Mouse (Mus musculus) liver, embryonic 14.5 days (tissue): ENCODE results near the gene Ankrd66. TPM values are rescaled to one million over a fixed set of nuclear protein-coding genes. Genes with fewer than 3 reads are reported as not detected.
"Not testable (repeated sequence)": the region's sequence is repeated elsewhere in the genome, so short reads cannot be mapped to it uniquely, and the experiment has no call there.

Experiments used
- ATAC-seq: fragments of 200-750 bp; cut with Nextera tagmentation; 2 replicates; pipeline ENCODE4 v1.8.0; 2017; ENCODE audit warnings: moderate number of reproducible peaks, mild to moderate bottlenecking, moderate library complexity; ENCODE audit not compliant: insufficient read depth
- DNase-seq, 3 experiments: peaks; one replicate each; pipeline ENCODE4 v3.0.0-alpha.2; 2012 to 2013; ENCODE audit warnings: low read depth in 3 of 3, low spot score in 3 of 3
- H3K27ac ChIP-seq: fragments of 300-500 bp; sonication (generic); 2 replicates; pipeline ENCODE4 v1.5.1; 2014; ENCODE audit warnings: moderate library complexity, mild to moderate bottlenecking, control low read depth, inconsistent platforms
- H3K27me3 ChIP-seq: fragments of 300-500 bp; sonication (generic); 2 replicates; pipeline ENCODE4 v1.6.1; 2014; ENCODE audit warnings: mild to moderate bottlenecking, low read length, moderate library complexity; ENCODE audit not compliant: control insufficient read depth, insufficient read depth
- H3K36me3 ChIP-seq: fragments of 300-500 bp; sonication (generic); replicated peaks from 2 replicates; pipeline ENCODE4 v1.6.1; 2014; ENCODE audit warnings: low read depth; ENCODE audit not compliant: control insufficient read depth, insufficient read depth
- H3K4me1 ChIP-seq, 2 experiments: fragments of 200-500 bp in 1 of 2; fragments of 300-500 bp in 1 of 2; sonication (generic) in 1 of 2; replicated peaks; 2 replicates each; pipeline ENCODE4 v1.6.1; 2012 to 2014; ENCODE audit warnings: antibody characterized with exemption in 1 of 2, inconsistent platforms in 1 of 2, low read length in 1 of 2; ENCODE audit not compliant: control insufficient read depth in 2 of 2, insufficient read depth in 2 of 2
- H3K4me2 ChIP-seq: fragments of 300-500 bp; sonication (generic); 2 replicates; pipeline ENCODE4 v1.6.1; 2014; ENCODE audit warnings: low read depth, mild to moderate bottlenecking, control low read depth, moderate library complexity
- H3K4me3 ChIP-seq, 2 experiments: fragments of 200-500 bp in 1 of 2; fragments of 300-500 bp in 1 of 2; sonication (generic) in 1 of 2; 2 replicates each; pipeline ENCODE4 v1.5.1; 2012 to 2014; ENCODE audit warnings: low read depth in 2 of 2, low read length in 2 of 2, mild to moderate bottlenecking in 2 of 2, control low read depth in 1 of 2, inconsistent platforms in 1 of 2, moderate library complexity in 1 of 2; ENCODE audit not compliant: insufficient read depth in 1 of 2
- H3K9ac ChIP-seq: fragments of 300-500 bp; sonication (generic); replicated peaks from 2 replicates; pipeline ENCODE4 v1.6.1; 2014; ENCODE audit warnings: mild to moderate bottlenecking, control low read depth, moderate library complexity
- H3K9me3 ChIP-seq: fragments of 300-500 bp; sonication (generic); 2 replicates; pipeline ENCODE4 v1.6.1; 2016; ENCODE audit warnings: low read length, mixed read lengths; ENCODE audit not compliant: control insufficient read depth
- CTCF ChIP-seq: IDR thresholded peaks from 2 replicates; pipeline ENCODE4 v1.5.1; 2016; ENCODE audit warnings: antibody characterized with exemption, low read depth, control low read depth
- EP300 ChIP-seq: IDR thresholded peaks from 2 replicates; pipeline ENCODE4 v1.6.1; 2016; ENCODE audit warnings: antibody characterized with exemption, low read depth
- WGBS: fragments of 180-500 bp; shearing (Covaris S2); extraction: QIAGEN DNeasy Blood & Tissue Kit; methylation state at CpG from one replicate; pipeline ENCODE4 v1.1.7; 2014; ENCODE audit not compliant: insufficient replicate concordance; 5-methylcytosine and 5-hydroxymethylcytosine counted together
- polyA plus RNA-seq, 2 experiments: library from polyadenylated mRNA; depleted of rRNA in 1 of 2; stranded (reverse) in 1 of 2; unstranded in 1 of 2; fragments of >200 nt; fragmentation: Nextera tagmentation in 1 of 2; extraction: Ambion mirVana in 1 of 2; gene quantifications; 2 replicates each; pipeline versions ENCODE4 v1.2.1 to v1.2.3; 2012 to 2014

The Ankrd66 gene
- polyA plus RNA-seq, 2 experiments = 0.07 TPM; not detected in 1

DNA sequence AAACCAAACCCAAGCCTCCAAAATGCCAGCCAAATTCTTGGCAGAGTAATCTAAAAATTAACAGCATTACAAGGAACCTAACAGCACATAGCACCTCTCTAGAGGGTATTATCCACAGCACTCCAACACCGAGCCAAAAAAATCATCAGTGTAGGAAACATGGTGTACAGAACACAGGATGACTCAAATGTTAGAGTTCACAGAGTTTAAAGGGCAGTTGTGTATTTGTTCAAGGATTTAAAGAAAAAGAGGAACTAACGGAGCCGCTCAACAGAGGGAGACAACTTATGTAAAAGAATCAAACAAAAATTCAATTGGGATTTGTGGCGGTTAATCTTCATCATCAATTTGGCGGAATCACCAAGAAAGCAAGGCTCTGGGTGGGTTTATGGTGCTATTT lies 47.9 kb downstream of the Ankrd66 start:
- no peak overlapping the region for H3K4me2 ChIP-seq
- no peaks in the 10 kb centered on the region; a peak in 1 of 4 replicates for H3K4me1 ChIP-seq
- H3K4me3 ChIP-seq = no peak overlapping the region
- H3K27me3 ChIP-seq = no peaks in the 10 kb centered on the region
- ATAC-seq (no peak), DNase-seq (no peak)
- WGBS = 50% methylated on average over 5 of the region's 5 CpGs
- no peak overlapping the region for H3K27ac ChIP-seq
- no peak overlapping the region for H3K9ac ChIP-seq
- no peak for TF ChIP-seq EP300
- no peak for TF ChIP-seq CTCF
- H3K36me3 ChIP-seq = no peaks in the 10 kb centered on the region
- no peaks in the 10 kb centered on the region for H3K9me3 ChIP-seq

DNA sequence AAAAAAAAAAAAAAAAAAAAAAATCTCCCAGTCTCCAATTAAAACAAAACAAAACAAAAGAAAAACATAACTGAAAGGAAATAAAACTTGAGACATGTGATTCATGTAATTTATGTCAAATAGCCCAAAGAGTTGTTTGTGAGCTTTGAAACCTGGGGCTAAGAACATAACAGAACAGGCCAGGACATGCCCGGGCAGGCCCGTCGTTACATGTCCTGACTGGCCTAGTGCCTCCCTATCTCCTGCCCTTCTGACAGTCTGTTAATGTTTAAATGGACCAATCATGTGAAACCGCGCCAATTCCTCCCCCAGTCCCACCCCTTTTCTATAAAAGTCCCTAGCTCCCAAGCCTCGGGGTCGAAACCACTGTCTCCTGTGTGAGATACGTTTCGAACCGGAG lies 53.1 kb downstream of the Ankrd66 start:
- H3K27ac ChIP-seq, H3K36me3 ChIP-seq, H3K4me1 ChIP-seq, DNase-seq, H3K4me3 ChIP-seq, H3K27me3 ChIP-seq, H3K9ac ChIP-seq, ATAC-seq, H3K9me3 ChIP-seq, H3K4me2 ChIP-seq: not testable (repeated sequence)
- WGBS = 88% methylated on average over 6 of the region's 10 CpGs

DNA sequence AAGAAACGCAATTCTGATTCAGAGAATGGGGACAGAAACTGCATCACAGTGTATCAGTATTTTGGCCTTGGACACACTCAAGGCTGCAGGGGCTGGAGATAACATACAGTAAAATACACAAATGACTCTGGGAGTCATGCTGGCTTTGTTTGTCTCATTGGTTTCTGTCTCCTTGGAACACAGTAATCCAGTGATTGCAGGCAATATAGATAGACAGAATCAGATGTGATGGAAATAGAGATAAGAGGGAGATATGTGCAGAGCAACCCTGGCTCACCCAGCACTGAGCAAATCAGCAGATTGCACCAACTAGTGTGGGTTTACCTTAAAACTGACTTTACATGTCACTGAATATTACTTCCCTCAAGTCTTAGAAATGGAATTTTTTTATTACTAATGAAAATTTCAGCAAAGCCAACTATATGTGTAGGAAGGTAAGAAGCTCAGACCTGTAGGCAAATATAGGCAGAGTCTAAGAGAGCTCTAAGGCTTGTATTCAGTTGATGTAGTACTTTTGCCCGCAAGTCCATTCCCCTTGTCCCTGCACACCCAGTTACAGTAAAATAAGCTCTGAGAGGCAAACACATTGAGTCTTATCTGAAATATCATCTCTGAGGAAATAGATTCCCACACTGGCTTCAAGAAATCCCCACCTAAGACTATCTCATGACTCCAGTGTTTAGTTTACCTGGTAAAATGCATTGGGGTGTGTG lies 54.8 kb downstream of the Ankrd66 start:
- ATAC-seq = no peak
- Histone ChIP-seq H3K27me3 (no peaks in the 10 kb centered on the region), H3K4me3 (no peak overlapping the region), H3K9me3 (no peaks in the 10 kb centered on the region), H3K36me3 (no peaks in the 10 kb centered on the region), H3K4me1 (no peaks in the 10 kb centered on the region), H3K9ac (no peak overlapping the region), H3K4me2 (no peak overlapping the region), H3K27ac (no peak overlapping the region)
- no peak for TF ChIP-seq CTCF
- TF ChIP-seq EP300 = no peak
- DNase-seq = no peak
- 60% methylated on average over 2 of the region's 2 CpGs for WGBS

DNA sequence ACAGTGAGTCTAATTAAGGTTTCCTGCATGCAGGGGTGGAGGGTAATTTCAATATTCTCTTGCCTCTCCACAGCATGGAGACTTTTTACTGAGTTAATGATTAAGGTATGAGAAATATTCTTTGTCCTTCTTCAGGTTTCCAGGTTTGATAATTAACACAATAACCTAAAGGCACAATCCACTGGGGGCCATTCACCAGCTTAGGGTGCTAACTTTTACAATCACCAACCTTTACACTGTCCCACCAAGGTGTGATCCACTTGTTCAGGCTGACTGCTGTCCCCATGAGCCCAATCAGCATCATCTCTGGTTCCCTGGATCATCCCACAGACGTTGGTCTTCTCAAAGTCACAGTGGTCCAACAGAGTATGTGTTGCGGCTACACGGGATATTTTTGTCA lies 57.5 kb downstream of the Ankrd66 start:
- no peaks in the 10 kb centered on the region for H3K9me3 ChIP-seq
- ATAC-seq = no peak
- no peaks in the 10 kb centered on the region for H3K27me3 ChIP-seq
- H3K4me2 ChIP-seq = no peak overlapping the region
- no peak overlapping the region for H3K4me3 ChIP-seq
- no peak for DNase-seq
- no peaks in the 10 kb centered on the region for H3K36me3 ChIP-seq
- no peak overlapping the region for H3K27ac ChIP-seq
- no peak for TF ChIP-seq CTCF
- no peak for TF ChIP-seq EP300
- WGBS = 66% methylated on average over 3 of the region's 3 CpGs
- no peaks in the 10 kb centered on the region for H3K4me1 ChIP-seq
- no peak overlapping the region for H3K9ac ChIP-seq

Other genes starting within 250 kb of the Ankrd66 start
- 1.5 and 2.3 TPM in 2 replicates for gene Adgrf5, start 183.2 kb downstream of the Ankrd66 start, polyA plus RNA-seq (2012; rRNA removed)
- gene Adgrf5, start 183.2 kb downstream of the Ankrd66 start, polyA plus RNA-seq (2014; fragmentation: Nextera tagmentation; extraction: Ambion mirVana) = 1.5 and 2.4 TPM in 2 replicates
- gene Mep1a, start 40.8 kb downstream of the Ankrd66 start, polyA plus RNA-seq (2012; rRNA removed) = 0.02 and 0.03 TPM in 2 replicates
- 0.04 TPM in 1 of 2 replicates, not detected in the other for gene Mep1a, start 40.8 kb downstream of the Ankrd66 start, polyA plus RNA-seq (2014; fragmentation: Nextera tagmentation; extraction: Ambion mirVana)
- 4.0 and 5.0 TPM in 2 replicates for gene Pla2g7, start 24.5 kb upstream of the Ankrd66 start, polyA plus RNA-seq (2012; rRNA removed)
- 9.9 and 10.7 TPM in 2 replicates for gene Pla2g7, start 24.5 kb upstream of the Ankrd66 start, polyA plus RNA-seq (2014; fragmentation: Nextera tagmentation; extraction: Ambion mirVana)
- gene Tdrd6, start 86.7 kb upstream of the Ankrd66 start, polyA plus RNA-seq (2012; rRNA removed) = under 0.01 and 0.08 TPM in 2 replicates
- 0.13 TPM in 1 of 2 replicates, not detected in the other for gene Tdrd6, start 86.7 kb upstream of the Ankrd66 start, polyA plus RNA-seq (2014; fragmentation: Nextera tagmentation; extraction: Ambion mirVana)
- 0.54 and 0.68 TPM in 2 replicates for gene Slc25a27, start 123.6 kb upstream of the Ankrd66 start, polyA plus RNA-seq (2012; rRNA removed)
- gene Slc25a27, start 123.6 kb upstream of the Ankrd66 start, polyA plus RNA-seq (2014; fragmentation: Nextera tagmentation; extraction: Ambion mirVana) = 0.28 and 0.39 TPM in 2 replicates
- gene Cyp39a1, start 123.8 kb upstream of the Ankrd66 start, polyA plus RNA-seq (2012; rRNA removed) = 0.86 and 2.0 TPM in 2 replicates
- gene Cyp39a1, start 123.8 kb upstream of the Ankrd66 start, polyA plus RNA-seq (2014; fragmentation: Nextera tagmentation; extraction: Ambion mirVana) = 2.6 and 3.3 TPM in 2 replicates